Mouse (Mus musculus) brown adipose tissue, adult 24 weeks (tissue): ENCODE data around the gene Gm20883. TPM values are rescaled to one million over a fixed set of nuclear protein-coding genes. Genes with fewer than 3 reads are reported as not detected.
"Not testable (repeated sequence)": the region's sequence is repeated elsewhere in the genome, so short reads cannot be mapped to it uniquely, and the experiment has no call there.

ENCODE experiments used
- H3K27ac ChIP-seq: fragments of 200-500 bp; replicated peaks from 2 replicates; pipeline ENCODE4 v1.5.1; 2012; ENCODE audit warnings: low read depth, mild to moderate bottlenecking, low read length
- H3K4me1 ChIP-seq: fragments of 200-500 bp; 2 replicates; pipeline ENCODE4 v1.6.1; 2012; ENCODE audit warnings: low read length, mixed read lengths; ENCODE audit not compliant: control insufficient read depth, insufficient read depth, insufficient read length
- H3K4me3 ChIP-seq: fragments of 200-500 bp; 2 replicates; pipeline ENCODE4 v1.5.1; 2012; ENCODE audit warnings: low read depth, mild to moderate bottlenecking, low read length, moderate library complexity; ENCODE audit not compliant: insufficient read depth
- polyA plus RNA-seq: library from polyadenylated mRNA; stranded (reverse); fragments of >200 nt; gene quantifications from 2 replicates; pipeline ENCODE4 v1.2.4, GENCODE M21; 2012; ENCODE audit not compliant: missing spikeins, insufficient read depth, insufficient read length

The Gm20883 gene
- not detected in 2 replicates for polyA plus RNA-seq

DNA sequence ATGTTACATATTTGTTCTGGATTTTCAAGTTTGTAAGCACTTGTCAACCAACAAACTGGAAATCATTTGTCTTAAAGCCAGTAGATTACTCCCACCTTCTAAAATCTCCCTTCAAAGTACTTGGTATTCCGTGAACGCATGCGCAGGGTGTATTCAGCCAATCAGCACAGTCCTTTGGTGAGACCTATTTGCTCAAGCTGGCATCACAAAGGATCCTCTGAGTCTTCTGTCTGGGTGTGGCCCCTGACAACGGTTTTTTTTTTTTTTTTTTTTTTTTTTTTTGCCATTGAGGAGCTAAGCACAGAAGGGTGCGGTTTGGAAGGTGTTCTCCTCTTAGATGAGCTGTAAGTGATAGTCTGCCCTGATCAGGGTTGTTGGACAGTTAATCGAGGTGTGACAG lies at the start of gene Gm20883:
Gene Gm20883, plus strand, starts transcription at position 301 of the 400 bp plus-strand sequence.
- not testable (repeated sequence) for H3K27ac ChIP-seq, H3K4me3 ChIP-seq, H3K4me1 ChIP-seq
